Mouse (Mus musculus) NIH3T3 (cell line): ENCODE results near the gene Gm30191.
A peak's percentile ranks its signal among the peaks of the same experiment; 100 is the strongest.

Source experiments
- DNase-seq: peaks from one replicate; pipeline ENCODE4 v3.0.0-alpha.2; 2012; ENCODE audit warnings: low read depth

Gm30191 gene

DNA sequence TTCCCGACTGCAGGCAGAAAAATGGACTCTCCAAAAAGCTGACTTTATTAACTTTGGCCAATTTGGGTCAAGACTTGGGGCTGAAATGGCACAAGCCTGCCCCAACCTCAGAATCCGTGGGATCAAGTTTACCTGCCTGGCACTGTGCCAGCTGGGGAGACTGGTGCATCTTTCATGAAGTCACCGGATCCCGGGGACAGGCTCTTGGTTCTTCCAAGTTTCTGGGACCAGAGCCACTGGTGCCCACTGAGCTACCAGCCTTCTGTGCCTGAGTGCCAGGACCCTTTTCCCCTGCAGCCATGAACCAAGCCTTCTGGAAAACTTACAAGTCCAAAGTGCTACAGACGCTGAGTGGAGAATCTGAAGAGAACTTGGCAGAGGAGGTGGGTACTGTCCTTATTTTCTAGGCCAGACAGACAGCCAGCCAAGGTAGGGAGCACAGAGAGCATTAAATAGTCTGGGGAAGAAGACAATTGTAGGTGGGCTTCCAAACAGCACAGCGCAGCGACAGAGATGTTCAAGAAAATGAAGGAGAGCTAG is at the start of gene Gm30191:
TSS of gene Gm30191 (plus strand) at position 217 of the 540 bp plus-strand sequence.
- no peak for DNase-seq

GRCm38 (mm10) chr4:134199371-134199770 is 47.4 kb upstream of the Gm30191 start:
- no peak for DNase-seq

- no peak for DNase-seq
These were observed 43.8 kb upstream of the Gm30191 start, which contains the start of gene Gm7534 for GRCm38 (mm10) chr4:134202904-134203303. Gene Gm7534 (minus strand): TSS chr4:134203004.

- no peak for DNase-seq
These were observed 43.3 kb upstream of the Gm30191 start for GRCm38 (mm10) chr4:134203340-134203896.

GRCm38 (mm10) chr4:134206488-134207053 is 40.2 kb upstream of the Gm30191 start:
- DNase-seq = no peak

GRCm38 (mm10) chr4:134222793-134223600 is 23.7 kb upstream of the Gm30191 start:
- DNase-seq = no peak

DNA sequence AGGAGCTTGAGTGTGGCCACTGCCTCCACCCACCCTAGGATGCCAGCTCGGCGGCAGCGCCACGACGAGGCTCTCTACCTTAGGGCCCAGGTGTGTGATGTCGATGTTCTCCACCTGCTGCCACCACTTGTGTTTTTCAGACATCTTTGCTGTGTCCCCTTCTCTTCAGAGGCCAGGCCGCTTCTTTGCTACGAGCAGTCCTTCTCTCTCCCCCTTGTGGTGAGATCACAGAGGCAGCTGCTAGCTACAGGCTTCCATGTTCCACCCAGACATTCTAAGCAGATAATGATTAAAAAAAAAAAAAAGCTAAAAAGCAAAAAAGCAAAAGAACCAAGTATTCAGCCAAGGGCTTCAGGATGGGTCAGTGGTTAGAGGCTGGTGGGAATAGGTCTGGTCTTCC is 19.5 kb upstream of the Gm30191 start, which contains the start of gene Catsper4:
TSS of gene Catsper4 (minus strand) at position 190 of the 400 bp plus-strand sequence.
- DNase-seq = peak; percentile 40

GRCm38 (mm10) chr4:134230431-134230830 is 16.3 kb upstream of the Gm30191 start:
- no peak for DNase-seq

DNA sequence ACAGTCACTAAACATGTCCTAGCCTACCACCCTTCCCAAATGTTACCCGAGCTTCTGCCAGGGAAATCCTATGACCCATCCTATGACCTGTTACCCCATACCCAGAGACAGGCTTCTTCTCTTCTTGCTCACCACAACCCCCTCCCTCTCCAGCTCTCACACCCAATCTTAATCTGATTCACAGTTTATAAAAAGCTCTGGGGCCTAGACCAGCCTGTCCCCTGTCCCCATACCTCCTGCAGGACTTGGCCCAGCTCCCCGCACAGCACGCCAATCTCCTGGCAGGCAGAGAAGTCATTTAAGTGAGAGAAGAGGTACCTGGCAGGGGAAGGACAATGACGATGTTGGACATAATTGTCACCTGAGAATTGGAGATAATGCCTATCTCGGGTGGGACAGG is 11.9 kb upstream of the Gm30191 start:
- peak; percentile 27 for DNase-seq

GRCm38 (mm10) chr4:134237582-134238278 is 9.0 kb upstream of the Gm30191 start:
- no peak for DNase-seq

- peak; percentile 86 for DNase-seq
These were observed 8.5 kb upstream of the Gm30191 start, which contains the start of gene Cnksr1 for GRCm38 (mm10) chr4:134238279-134238651. Gene Cnksr1 (minus strand): TSS chr4:134238399.

- no peak for DNase-seq
These were observed 8.0 kb upstream of the Gm30191 start for GRCm38 (mm10) chr4:134238686-134239085.

DNA sequence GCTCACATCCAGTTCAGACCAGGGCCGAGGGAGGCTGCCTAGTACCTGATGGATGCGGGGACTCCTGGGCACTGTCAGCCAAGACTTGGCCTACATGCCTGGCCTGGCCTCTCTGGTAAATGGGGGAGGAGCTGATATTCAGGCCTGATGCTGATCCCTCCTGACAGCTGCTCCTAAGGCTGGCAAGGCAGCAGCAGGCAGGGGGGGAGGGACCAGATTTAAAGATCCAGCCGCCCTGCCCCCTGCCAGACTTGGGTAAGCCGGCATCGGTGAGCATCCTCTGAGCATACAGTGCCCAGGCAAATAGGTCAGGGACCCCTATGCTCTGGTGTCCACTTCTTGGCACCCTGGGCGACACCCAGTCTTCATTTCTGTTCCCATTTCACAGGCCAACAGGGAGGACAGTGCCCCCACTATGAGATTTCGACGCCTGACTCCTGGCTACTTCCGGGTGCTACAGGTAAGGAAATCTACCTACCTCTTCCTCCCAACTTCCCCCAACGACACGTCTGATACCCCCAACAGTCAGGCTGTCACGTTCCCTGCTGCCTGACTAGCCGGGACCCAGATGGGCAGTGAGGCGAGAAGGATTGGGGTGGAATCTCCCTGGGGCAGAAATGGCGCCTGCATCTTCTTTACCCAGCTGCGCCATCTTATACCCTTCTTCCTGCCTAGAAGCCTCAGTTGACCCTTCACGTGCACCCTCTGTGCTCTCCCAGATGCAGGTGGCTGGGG is 3.1 kb upstream of the Gm30191 start, which contains the start of gene E130218I03Rik:
TSS of gene E130218I03Rik (plus strand) at position 147 of the 735 bp plus-strand sequence.
- no peak for DNase-seq

GRCm38 (mm10) chr4:134245148-134245843 is 1.4 kb upstream of the Gm30191 start, which contains the start of gene Zfp593:
Gene Zfp593 (minus strand): TSS chr4:134245592.
- peak; percentile 95 for DNase-seq

- no peak for DNase-seq
These were observed 479 bp upstream of the Gm30191 start for GRCm38 (mm10) chr4:134246256-134246655.

GRCm38 (mm10) chr4:134249651-134250050 is 2.9 kb downstream of the Gm30191 start:
- DNase-seq = peak; percentile 62

DNA sequence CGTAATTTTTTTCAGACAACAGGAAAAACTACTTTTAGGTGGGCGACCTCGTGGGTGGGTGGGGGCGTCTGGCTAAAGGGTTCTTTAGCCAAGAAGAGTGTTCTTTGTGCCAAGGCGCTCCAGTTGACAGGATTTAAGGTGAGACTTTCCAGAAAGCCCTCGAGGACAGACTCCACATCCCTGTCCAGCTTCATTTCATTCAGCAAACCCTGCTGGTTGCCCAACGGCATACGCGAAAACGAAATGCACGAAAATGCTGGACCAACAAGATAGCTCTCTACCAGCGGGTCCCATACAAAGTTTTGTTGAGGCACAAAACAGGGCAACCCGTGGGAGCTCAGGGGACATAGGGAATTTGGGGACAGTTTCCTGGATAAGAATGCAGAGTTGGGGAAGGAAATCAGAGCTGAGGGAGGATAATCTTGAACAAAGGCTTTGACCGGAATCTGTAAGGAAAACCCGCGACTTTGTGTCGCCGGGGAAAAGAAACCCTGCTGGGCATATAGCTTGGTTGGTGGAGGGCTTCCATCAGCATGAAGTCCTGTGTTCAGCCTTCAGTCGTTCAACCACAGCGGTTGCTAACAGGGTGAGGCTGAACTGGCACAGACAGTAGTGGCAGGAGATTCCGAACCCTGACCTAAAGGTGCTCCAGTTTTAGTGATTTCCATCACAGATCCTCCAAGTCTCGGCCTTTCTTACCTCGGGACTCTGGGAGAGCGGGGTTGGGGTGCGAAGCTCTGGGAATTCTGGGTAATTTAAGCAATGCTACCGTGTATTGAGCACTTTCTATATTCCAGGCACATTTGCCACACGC is 3.6 kb downstream of the Gm30191 start:
- no peak for DNase-seq

- DNase-seq = no peak
These were observed 4.2 kb downstream of the Gm30191 start for GRCm38 (mm10) chr4:134250930-134251240.

GRCm38 (mm10) chr4:134251241-134252130 is 4.8 kb downstream of the Gm30191 start:
- DNase-seq = no peak
